Mouse (Mus musculus) lung, adult 2 months (tissue): ENCODE results near the gene Ak2.

ENCODE experiments used
- CTCF ChIP-seq: fragments of 200-500 bp; IDR thresholded peaks from 2 replicates; pipeline ENCODE4 v1.5.1; 2011; ENCODE audit warnings: mild to moderate bottlenecking, low read length, control low read depth; ENCODE audit not compliant: insufficient read depth
- POLR2A ChIP-seq: fragments of 200-500 bp; IDR thresholded peaks from 2 replicates; pipeline ENCODE4 v1.6.1; 2011; ENCODE audit warnings: low read depth, mild to moderate bottlenecking, control low read depth, low read length, borderline replicate concordance; ENCODE audit errors: extremely low read depth

DNA sequence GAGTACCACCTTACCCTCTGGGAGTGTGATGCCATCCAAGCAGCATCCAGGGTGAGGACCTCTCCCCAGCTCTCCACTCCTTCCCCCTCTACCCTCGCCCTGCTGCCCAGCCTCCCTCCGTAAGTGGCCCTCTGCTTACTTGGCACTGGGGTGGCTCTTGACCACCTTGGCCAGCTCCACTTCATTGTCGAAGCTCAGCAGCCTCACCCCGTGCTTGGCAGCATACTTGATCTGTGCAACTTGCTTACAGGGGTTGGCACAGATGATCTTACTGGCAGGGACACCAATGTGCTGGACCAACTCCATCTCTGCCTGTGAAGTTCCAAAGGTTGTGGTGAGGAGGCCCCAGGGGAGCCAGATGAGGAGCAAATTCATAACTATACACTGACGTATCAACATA, 41.3 kb upstream of the Ak2 start:
- TF ChIP-seq CTCF: no peak
- TF ChIP-seq POLR2A: no peak
